Mouse (Mus musculus): ENCODE data around the gene Il23a.

DNA sequence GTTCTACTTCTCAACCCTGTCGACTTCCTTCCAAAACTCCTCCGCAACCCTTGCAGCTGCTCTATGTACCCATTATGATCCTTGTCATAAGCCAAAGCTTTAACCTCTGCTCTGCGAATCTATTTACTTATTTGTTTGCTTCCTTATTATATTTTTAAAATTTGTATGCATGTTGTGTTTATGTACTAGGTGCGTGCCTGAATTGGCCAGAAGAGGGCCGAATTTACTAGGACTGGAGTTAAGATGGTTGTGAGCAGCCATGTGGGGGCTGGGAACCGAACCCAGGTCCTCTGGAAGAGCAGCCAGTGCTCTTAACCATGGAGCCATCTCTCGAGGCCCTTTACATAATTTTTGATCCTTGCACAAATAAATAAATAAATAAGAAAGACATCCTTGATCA is 27.7 kb downstream of the Il23a start:
- TF ChIP-seq CTCF (IDR thresholded peaks at IDR 0.05; ENCODE audit: extremely low read depth, insufficient read length, insufficient replicate concordance, low read depth, low read length) (no peak), POLR2A (IDR thresholded peaks at IDR 0.05; ENCODE audit: low read depth, low read length) (no peak)

Measured in small intestine, adult 2 months (tissue).